Comparison of ENCODE assay signal across 9 mouse cellular contexts in genomic region chr6:53267036-53267435, GRCm38 (mm10). TPM values are rescaled to one million over a fixed set of nuclear protein-coding genes. Genes with fewer than 3 reads are reported as not detected.
DNase-seq lines count a peak whose midpoint lies in the region; ATAC-seq lines count a peak whose summit lies in the region.
"Had no signal": no experiment of that assay in that cellular context is flagged by ENCODE, and none has a peak within 500 bp of the region (broad histone marks: within the 10 kb centered on the region; RNA-seq: fewer than 3 reads in every experiment).

No protein-coding gene starts in this region.

- no peak overlapping the region for H3K9ac ChIP-seq in neural tube, embryonic 11.5 days (ENCODE audit: low read length)
- H3K9ac ChIP-seq: midbrain, embryonic 12.5 days had no signal

- intact Hi-C loops in heart, postnatal 10 days (cut with DNase I), result loop anchor here (1.0 to 5.0 kb wide), 2 partner anchors 380 to 454 kb away; no protein-coding TSS in a partner anchor

- H3K4me1 ChIP-seq in neural tube, embryonic 11.5 days (ENCODE audit: control insufficient read depth, insufficient read depth, low read length), result peaks cover 8% of the 10 kb centered on the region

- no peak overlapping the region for H3K27ac ChIP-seq in neural tube, embryonic 11.5 days (ENCODE audit: low read depth, low read length)
- H3K27ac ChIP-seq: midbrain, embryonic 12.5 days had no signal

- H3K36me3 ChIP-seq in neural tube, embryonic 11.5 days (ENCODE audit: control insufficient read depth, insufficient read depth, low read length), result no peaks in the 10 kb centered on the region
- H3K36me3 ChIP-seq: midbrain, embryonic 12.5 days had no signal

- DNase-seq in cerebellum, postnatal 14 days, result peak; percentile 32 to 44
- DNase-seq in cerebellum, postnatal 4 days (ENCODE audit: low spot score in 2 of 2), result no peak
- DNase-seq in neural tube, embryonic 11.5 days (ENCODE audit: low spot score), result peak; percentile 13
- DNase-seq in neural tube, embryonic 10.5 days (ENCODE audit: extremely low spot score, low spot score), result no peak
- DNase-seq in heart, postnatal 10 days, result peak; percentile 23 to 56
- DNase-seq in right cerebral cortex, postnatal 4 days, result no peak

- H3K9me3 ChIP-seq in neural tube, embryonic 11.5 days (ENCODE audit: control insufficient read depth, low read length), result no peaks in the 10 kb centered on the region
- H3K9me3 ChIP-seq: midbrain, embryonic 12.5 days had no signal

- no peak overlapping the region for H3K4me3 ChIP-seq in neural tube, embryonic 11.5 days (ENCODE audit: low read depth, low read length)
- H3K4me3 ChIP-seq: midbrain, embryonic 12.5 days had no signal

- H3K27me3 ChIP-seq in neural tube, embryonic 11.5 days (ENCODE audit: control insufficient read depth, insufficient read depth, low read length), result no peaks in the 10 kb centered on the region
- H3K27me3 ChIP-seq: midbrain, embryonic 12.5 days had no signal

- no peak overlapping the region for H3K4me2 ChIP-seq in neural tube, embryonic 11.5 days (ENCODE audit: low read depth)
- H3K4me2 ChIP-seq: midbrain, embryonic 12.5 days had no signal

- ATAC-seq in neural tube, embryonic 11.5 days (ENCODE audit: insufficient read depth, low FRiP score, low TSS enrichment), result no peak
- ATAC-seq in erythroblast, adult 5-6 weeks (replicated peaks; ENCODE audit: low FRiP score, poor library complexity, severe bottlenecking), result no peak
- no peak for ATAC-seq in granulocyte monocyte progenitor cell, adult 5-6 weeks (replicated peaks; ENCODE audit: poor library complexity, severe bottlenecking)

- WGBS in neural tube, embryonic 11.5 days, result 32% methylated on average over 7 of the region's 7 CpGs

RNA-seq across cellular contexts. Expression of gene Creb5, which starts 20.0 kb away (rescaled TPM):
- polyA plus RNA-seq in neural tube, embryonic 11.5 days (2014; fragmentation: Nextera tagmentation; extraction: Ambion mirVana), result 10.7 and 10.9 TPM in 2 replicates
- 10 to 100 TPM; 26.2 to 30.8 TPM for total RNA-seq in heart, postnatal 10 days (2021)
- total RNA-seq in erythroblast, adult 5-6 weeks (2015; ENCODE audit: low replicate concordance), result not detected in 2 replicates
- not detected in 2 replicates for total RNA-seq in erythroblast, adult 5-6 weeks (2017; ENCODE audit: low replicate concordance)
- not detected in 2 replicates for total RNA-seq in granulocyte monocyte progenitor cell, adult 5-6 weeks (2014; fragmentation: Nextera tagmentation)
- 0.15 TPM in 1 of 2 replicates, not detected in the other for total RNA-seq in granulocyte monocyte progenitor cell, adult 5-6 weeks (2017)

Comparison
In these comparisons a context has a peak if more than half of its experiments do, and no peak if none do; other contexts are left out.
1. DNase-seq: peak in cerebellum, postnatal 14 days (2 of 2), neural tube, embryonic 11.5 days (single experiment) and heart, postnatal 10 days (2 of 2); none in cerebellum, postnatal 4 days (0 of 2), neural tube, embryonic 10.5 days (single experiment) and right cerebral cortex, postnatal 4 days (single experiment).
2. RNA of gene Creb5, which starts 20.0 kb away (total RNA-seq): 26.2 to 30.8 TPM in heart, postnatal 10 days; 0.15 TPM in granulocyte monocyte progenitor cell, adult 5-6 weeks and not detected in erythroblast, adult 5-6 weeks; every median in the first group is over 10 times any median in the second.